Mouse (Mus musculus): ENCODE data around the gene Pax7.

GRCm38 (mm10) chr4:139858635-139859176, 25.4 kb upstream of the Pax7 start:
- TF ChIP-seq MEF2A (IDR thresholded peaks at IDR 0.05; ENCODE audit: extremely low read depth, insufficient replicate concordance, low read depth, low read length, poor library complexity, severe bottlenecking), result no peak
- TF ChIP-seq ZNF384 (IDR thresholded peaks at IDR 0.05; ENCODE audit: low read depth, low read length), result no peak
- peak; percentile 44 to 85 (median 53) for TF ChIP-seq CTCF (IDR thresholded peaks at IDR 0.05 in 2 of 3, conservative IDR thresholded peaks at IDR 0.05 in 1 of 3; ENCODE audit: control insufficient read depth in 1 of 3, insufficient read depth in 1 of 3, low read depth in 2 of 3, low read length in 3 of 3, poor library complexity in 1 of 3, severe bottlenecking in 1 of 3)
- TF ChIP-seq POLR2A (IDR thresholded peaks at IDR 0.05; ENCODE audit: control insufficient read depth in 1 of 2, insufficient read depth in 1 of 2, low read depth in 1 of 2, low read length in 2 of 2, poor library complexity in 1 of 2), result no peak
- TF ChIP-seq ZC3H11A (IDR thresholded peaks at IDR 0.05; ENCODE audit: low read depth, low read length), result 0 out of 2 replicates have a peak, but pooled peaks have one; percentile 9
- TF ChIP-seq NRF1 (IDR thresholded peaks at IDR 0.05; ENCODE audit: insufficient read depth, low read depth, low read length, poor library complexity, severe bottlenecking), result no peak
- no peak for TF ChIP-seq CHD2 (IDR thresholded peaks at IDR 0.05; ENCODE audit: low read length)
- no peak for TF ChIP-seq ZMIZ1 (IDR thresholded peaks at IDR 0.05; ENCODE audit: low read depth, low read length)
- no peak for TF ChIP-seq POLR2AphosphoS2 (IDR thresholded peaks at IDR 0.05; ENCODE audit: low read length)
- no peak for TF ChIP-seq MAX (IDR thresholded peaks at IDR 0.05; ENCODE audit: low read length)
- TF ChIP-seq HCFC1 (IDR thresholded peaks at IDR 0.05; ENCODE audit: low read depth, low read length), result no peak
